Mouse (Mus musculus): Measurements from ENCODE around the gene Padi2. TPM values are rescaled to one million over a fixed set of nuclear protein-coding genes. Genes with fewer than 3 reads are reported as not detected.

Padi2 gene
- polyA plus RNA-seq, 1 experiment from 2014 or later: 16.1 TPM

Other genes with a start within 250 kb of the Padi2 start
- 13.4 and 14.8 TPM in 2 replicates for gene Arhgef10l, start 240.3 kb upstream of the Padi2 start, polyA plus RNA-seq (2014; fragmentation: Nextera tagmentation; extraction: Ambion mirVana)
- 31.1 and 31.6 TPM in 2 replicates for gene Rcc2, start 205.8 kb upstream of the Padi2 start, polyA plus RNA-seq (2014; fragmentation: Nextera tagmentation; extraction: Ambion mirVana)
- gene Padi6, start 163.7 kb upstream of the Padi2 start, polyA plus RNA-seq (2014; fragmentation: Nextera tagmentation; extraction: Ambion mirVana): not detected in 2 replicates
- 0.14 and 0.38 TPM in 2 replicates for gene Padi4, start 132.1 kb upstream of the Padi2 start, polyA plus RNA-seq (2014; fragmentation: Nextera tagmentation; extraction: Ambion mirVana)
- 0.38 and 0.47 TPM in 2 replicates for gene Padi3, start 95.7 kb upstream of the Padi2 start, polyA plus RNA-seq (2014; fragmentation: Nextera tagmentation; extraction: Ambion mirVana)
- 0.07 and 0.28 TPM in 2 replicates for gene Padi1, start 60.6 kb upstream of the Padi2 start, polyA plus RNA-seq (2014; fragmentation: Nextera tagmentation; extraction: Ambion mirVana)
- gene Sdhb, start 54.9 kb downstream of the Padi2 start, polyA plus RNA-seq (2014; fragmentation: Nextera tagmentation; extraction: Ambion mirVana): 383 and 394 TPM in 2 replicates
- 42.9 and 43.5 TPM in 2 replicates for gene Atp13a2, start 80.5 kb downstream of the Padi2 start, polyA plus RNA-seq (2014; fragmentation: Nextera tagmentation; extraction: Ambion mirVana)
- 745 and 811 TPM in 2 replicates for gene Mfap2, start 104.1 kb downstream of the Padi2 start, polyA plus RNA-seq (2014; fragmentation: Nextera tagmentation; extraction: Ambion mirVana)
- gene Crocc, start 154.2 kb downstream of the Padi2 start, polyA plus RNA-seq (2014; fragmentation: Nextera tagmentation; extraction: Ambion mirVana): 5.1 and 6.2 TPM in 2 replicates
- gene Necap2, start 172.0 kb downstream of the Padi2 start, polyA plus RNA-seq (2014; fragmentation: Nextera tagmentation; extraction: Ambion mirVana): 66.5 and 78.8 TPM in 2 replicates
- 0.33 TPM in 1 of 2 replicates, not detected in the other for gene Spata21, start 182.0 kb downstream of the Padi2 start, polyA plus RNA-seq (2014; fragmentation: Nextera tagmentation; extraction: Ambion mirVana)
- 38.7 and 40.2 TPM in 2 replicates for gene Szrd1, start 233.4 kb downstream of the Padi2 start, polyA plus RNA-seq (2014; fragmentation: Nextera tagmentation; extraction: Ambion mirVana)
- gene Fbxo42, start 241.6 kb downstream of the Padi2 start, polyA plus RNA-seq (2014; fragmentation: Nextera tagmentation; extraction: Ambion mirVana): 22.7 and 24.9 TPM in 2 replicates

Measured in embryonic facial prominence, embryonic 14.5 days (tissue).